ENCODE assay signal across 7 mouse cellular contexts in genomic region chr5:110449294-110449693, GRCm38 (mm10). TPM values are rescaled to one million over a fixed set of nuclear protein-coding genes. Genes with fewer than 3 reads are reported as not detected.
DNase-seq lines count a peak whose midpoint lies in the region; ATAC-seq and TF ChIP-seq lines count a peak whose summit lies in the region.

No protein-coding gene starts in this region.

- no peaks in the 10 kb centered on the region for H3K9me3 ChIP-seq in heart, embryonic 12.5 days (replicated peaks)
- H3K9me3 ChIP-seq in limb, embryonic 14.5 days (ENCODE audit: control insufficient read depth, low read length) = no peaks in the 10 kb centered on the region
- H3K9me3 ChIP-seq in neural tube, embryonic 14.5 days (ENCODE audit: control insufficient read depth, low read length) = no peaks in the 10 kb centered on the region

- H3K4me1 ChIP-seq in thymus, adult 2 months (replicated peaks; ENCODE audit: control insufficient read depth, insufficient read depth, low read length) = peaks cover 18% of the 10 kb centered on the region
- H3K4me1 ChIP-seq in heart, embryonic 12.5 days (replicated peaks) = peaks cover 30% of the 10 kb centered on the region
- peaks cover 15% of the 10 kb centered on the region for H3K4me1 ChIP-seq in limb, embryonic 14.5 days (ENCODE audit: control insufficient read depth, insufficient read depth, low read length)
- peaks cover 17% of the 10 kb centered on the region for H3K4me1 ChIP-seq in neural tube, embryonic 14.5 days (ENCODE audit: control insufficient read depth, insufficient read depth, low read length)

- H3K36me3 ChIP-seq in thymus, adult 2 months (ENCODE audit: control insufficient read depth, insufficient read depth, low read length) = no peaks in the 10 kb centered on the region
- no peaks in the 10 kb centered on the region for H3K36me3 ChIP-seq in heart, embryonic 12.5 days
- H3K36me3 ChIP-seq in limb, embryonic 14.5 days (ENCODE audit: control insufficient read depth, insufficient read depth, low read length) = no peaks in the 10 kb centered on the region
- no peaks in the 10 kb centered on the region for H3K36me3 ChIP-seq in neural tube, embryonic 14.5 days (ENCODE audit: control insufficient read depth, insufficient read depth, low read length)

- H3K27ac ChIP-seq in thymus, adult 2 months (ENCODE audit: control insufficient read depth, insufficient read depth, low read length) = no peak overlapping the region
- no peak overlapping the region for H3K27ac ChIP-seq in heart, embryonic 12.5 days (ENCODE audit: poor library complexity, severe bottlenecking)
- no peak overlapping the region for H3K27ac ChIP-seq in limb, embryonic 14.5 days (replicated peaks; ENCODE audit: low read depth, low read length)
- H3K27ac ChIP-seq in neural tube, embryonic 14.5 days (ENCODE audit: low read depth, low read length) = no peak overlapping the region

- H3K4me3 ChIP-seq in thymus, adult 2 months (ENCODE audit: control insufficient read depth, insufficient read depth, low read length) = peak overlapping the region; percentile 55; the same call in 1 of the 2 replicates
- H3K4me3 ChIP-seq in heart, embryonic 12.5 days = peak overlapping the region; percentile 94
- peak overlapping the region; percentile 79 for H3K4me3 ChIP-seq in limb, embryonic 14.5 days (replicated peaks; ENCODE audit: low read length)
- H3K4me3 ChIP-seq in neural tube, embryonic 14.5 days (ENCODE audit: low read depth, low read length) = peak overlapping the region; percentile 85; the same call in 1 of the 2 replicates

- peak overlapping the region; percentile 96 for H3K4me2 ChIP-seq in heart, embryonic 12.5 days
- peak overlapping the region; percentile 95 for H3K4me2 ChIP-seq in limb, embryonic 14.5 days (replicated peaks; ENCODE audit: low read depth, low read length, severe bottlenecking)
- H3K4me2 ChIP-seq in neural tube, embryonic 14.5 days (ENCODE audit: low read depth, low read length) = peak overlapping the region; percentile 71; the same call in 1 of the 2 replicates

- DNase-seq in thymus, adult 2 months = no peak
- no peak for DNase-seq in thymus, postnatal 25 days
- DNase-seq in limb, embryonic 14.5 days (ENCODE audit: low spot score) = no peak
- no peak for DNase-seq in embryo, embryonic 9.5 days (ENCODE audit: extremely low spot score)
- DNase-seq in layer of hippocampus, adult 9-10 months (ENCODE audit: low spot score) = no peak

- H3K27me3 ChIP-seq in thymus, adult 2 months (ENCODE audit: control insufficient read depth, insufficient read depth, low read length) = no peaks in the 10 kb centered on the region
- H3K27me3 ChIP-seq in heart, embryonic 12.5 days (replicated peaks) = peaks cover 5% of the 10 kb centered on the region
- H3K27me3 ChIP-seq in limb, embryonic 14.5 days (ENCODE audit: control insufficient read depth, insufficient read depth, low read length) = no peaks in the 10 kb centered on the region
- H3K27me3 ChIP-seq in neural tube, embryonic 14.5 days (ENCODE audit: control insufficient read depth, insufficient read depth, low read length) = no peaks in the 10 kb centered on the region

- TF ChIP-seq POLR2A in thymus, adult 2 months (IDR thresholded peaks at IDR 0.05; ENCODE audit: control insufficient read depth, extremely low read depth, insufficient read depth, low read length, poor library complexity) = no peak
- TF ChIP-seq POLR2A in limb, embryonic 14.5 days (IDR thresholded peaks at IDR 0.05; ENCODE audit: borderline replicate concordance, extremely low read depth, insufficient read depth, insufficient read length) = no peak

- TF ChIP-seq CTCF in thymus, adult 2 months (IDR thresholded peaks at IDR 0.05; ENCODE audit: borderline replicate concordance, control insufficient read depth, extremely low read depth, insufficient read depth, low read length, poor library complexity) = no peak

- ATAC-seq in heart, embryonic 12.5 days (ENCODE audit: insufficient number of reproducible peaks, low FRiP score) = no peak
- ATAC-seq in limb, embryonic 14.5 days (ENCODE audit: low FRiP score, low read depth) = no peak
- ATAC-seq in neural tube, embryonic 14.5 days (ENCODE audit: low read depth) = no peak

- WGBS in thymus, adult 2 months = 45% methylated on average over 6 of the region's 6 CpGs
- 36% methylated on average over 6 of the region's 6 CpGs for WGBS in heart, embryonic 12.5 days
- 48% methylated on average over 6 of the region's 6 CpGs for WGBS in limb, embryonic 14.5 days
- 47% methylated on average over 6 of the region's 6 CpGs for WGBS in neural tube, embryonic 14.5 days

- H3K9ac ChIP-seq in heart, embryonic 12.5 days = no peak overlapping the region; the same call in 1 of the 2 replicates
- no peak overlapping the region for H3K9ac ChIP-seq in limb, embryonic 14.5 days (ENCODE audit: low read depth, low read length, severe bottlenecking)
- H3K9ac ChIP-seq in neural tube, embryonic 14.5 days (replicated peaks; ENCODE audit: low read depth, low read length) = no peak overlapping the region

RNA-seq across cellular contexts. Expression of gene Fbrsl1, which starts 1.0 kb away (rescaled TPM):
- polyA plus RNA-seq in thymus, adult 2 months (2012; rRNA removed) = 129 and 200 TPM in 2 replicates
- 14.4 and 14.8 TPM in 2 replicates for polyA plus RNA-seq in heart, embryonic 12.5 days (2016; fragmentation: Nextera tagmentation; extraction: Ambion mirVana)
- 49.8 and 68.3 TPM in 2 replicates for polyA plus RNA-seq in limb, embryonic 14.5 days (2012; rRNA removed)
- polyA plus RNA-seq in limb, embryonic 14.5 days (2014; fragmentation: Nextera tagmentation; extraction: Ambion mirVana) = 20.8 and 23.5 TPM in 2 replicates
- polyA plus RNA-seq in neural tube, embryonic 14.5 days (2014; fragmentation: Nextera tagmentation; extraction: Ambion mirVana) = 21.2 and 23.5 TPM in 2 replicates
